Mouse (Mus musculus): ENCODE results near the gene Dbndd1.

DNA sequence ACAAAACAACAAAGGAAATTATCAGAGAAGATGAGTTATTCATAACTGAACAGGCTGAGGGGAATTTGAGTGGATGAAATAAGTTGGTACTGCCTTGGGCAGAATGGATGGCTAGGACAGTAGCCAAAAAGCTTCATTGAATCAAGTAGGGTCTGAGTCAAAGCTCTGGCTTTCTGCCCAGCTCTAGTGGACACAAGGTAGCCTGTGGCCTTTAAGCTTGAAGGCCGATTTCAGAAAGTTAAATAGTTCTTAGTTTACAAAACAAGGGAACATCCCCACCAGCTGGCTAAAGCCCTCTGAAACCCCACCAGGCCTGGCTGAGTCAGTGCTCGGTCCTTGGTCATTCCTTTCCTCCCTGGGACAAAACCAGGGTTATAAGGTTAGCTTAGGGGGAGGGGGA, 1.3 kb upstream of the Dbndd1 start:
- TF ChIP-seq POLR2A (IDR thresholded peaks at IDR 0.05; ENCODE audit: extremely low read depth, insufficient read depth, low read length) (no peak), CTCF (IDR thresholded peaks at IDR 0.05; ENCODE audit: low read depth, low read length) (no peak)

All from liver, adult 2 months (tissue).